Mouse (Mus musculus) stomach, postnatal 0 days (tissue): ENCODE measurements around the gene Hao2. TPM values are rescaled to one million over a fixed set of nuclear protein-coding genes. Genes with fewer than 3 reads are reported as not detected.
A peak's percentile ranks its signal among the peaks of the same experiment; 100 is the strongest.

Experiments used
- ATAC-seq: fragments of 200-750 bp; cut with Nextera tagmentation; 2 replicates; pipeline ENCODE4 v1.8.0; 2017; ENCODE audit not compliant: low FRiP score, low TSS enrichment
- DNase-seq: peaks from one replicate; pipeline ENCODE4 v3.0.0-alpha.2; 2016; ENCODE audit warnings: low spot score
- H3K27ac ChIP-seq: fragments of 300-500 bp; sonication (generic); replicated peaks from 2 replicates; pipeline ENCODE4 v1.5.1; 2014; ENCODE audit warnings: mild to moderate bottlenecking, control low read depth
- H3K27me3 ChIP-seq: fragments of 300-500 bp; sonication (generic); 2 replicates; pipeline ENCODE4 v1.6.1; 2014; ENCODE audit warnings: low read length; ENCODE audit not compliant: control insufficient read depth, insufficient read depth
- H3K36me3 ChIP-seq: fragments of 300-500 bp; sonication (generic); 2 replicates; pipeline ENCODE4 v1.6.1; 2014; ENCODE audit warnings: low read length, mixed read lengths; ENCODE audit not compliant: control insufficient read depth, insufficient read depth
- H3K4me1 ChIP-seq: fragments of 300-500 bp; sonication (generic); replicated peaks from 2 replicates; pipeline ENCODE4 v1.6.1; 2014; ENCODE audit warnings: antibody characterized with exemption; ENCODE audit not compliant: control insufficient read depth, insufficient read depth
- H3K4me2 ChIP-seq: fragments of 300-500 bp; sonication (generic); replicated peaks from 2 replicates; pipeline ENCODE4 v1.6.1; 2014; ENCODE audit warnings: low read depth, mild to moderate bottlenecking, control low read depth, moderate library complexity
- H3K4me3 ChIP-seq: fragments of 300-500 bp; sonication (generic); 2 replicates; pipeline ENCODE4 v1.5.1; 2014; ENCODE audit warnings: low read depth, low read length, control low read depth
- H3K9ac ChIP-seq: fragments of 300-500 bp; sonication (generic); 2 replicates; pipeline ENCODE4 v1.6.1; 2014; ENCODE audit warnings: mild to moderate bottlenecking, low read length, control low read depth, mixed read lengths
- H3K9me3 ChIP-seq: fragments of 300-500 bp; sonication (generic); 2 replicates; pipeline ENCODE4 v1.6.1; 2016; ENCODE audit warnings: low read length; ENCODE audit not compliant: control insufficient read depth
- CTCF ChIP-seq: IDR thresholded peaks from 2 replicates; pipeline ENCODE4 v1.5.1; 2016; ENCODE audit warnings: antibody characterized with exemption, low read depth, mild to moderate bottlenecking, moderate library complexity
- EP300 ChIP-seq: optimal IDR thresholded peaks from 2 replicates; pipeline ENCODE3; 2016; ENCODE audit warnings: antibody characterized with exemption
- WGBS: fragments of 180-500 bp; shearing (Covaris S2); extraction: QIAGEN DNeasy Blood & Tissue Kit; methylation state at CpG from one replicate; pipeline ENCODE4 v1.1.7; 2014; 5-methylcytosine and 5-hydroxymethylcytosine counted together
- polyA plus RNA-seq: library from polyadenylated mRNA; unstranded; fragments of >200 nt; fragmentation: Nextera tagmentation; extraction: Ambion mirVana; gene quantifications from 2 replicates; pipeline ENCODE4 v1.2.1, GENCODE M21; 2015

The Hao2 gene
- not detected in 2 replicates for polyA plus RNA-seq

GRCm38 (mm10) chr3:98893057-98893772 is at the start of gene Hao2:
Hao2 (minus strand) TSS chr3:98893239.
- Histone ChIP-seq H3K27ac (no peak within 1 kb of the TSS), H3K9me3 (no peaks in the 10 kb centered on the region), H3K4me2 (no peak within 1 kb of the TSS), H3K27me3 (no peaks in the 10 kb centered on the region), H3K4me3 (no peak within 1 kb of the TSS), H3K36me3 (no peaks in the 10 kb centered on the region), H3K9ac (no peak within 1 kb of the TSS), H3K4me1 (no peaks in the 10 kb centered on the region)
- 54% methylated on average over 3 of the region's 3 CpGs for WGBS
- ATAC-seq: no peak
- TF ChIP-seq CTCF (no peak), EP300 (no peak)
- no peak for DNase-seq

GRCm38 (mm10) chr3:98941601-98942000 is 48.6 kb upstream of the Hao2 start:
- no peaks in the 10 kb centered on the region for H3K36me3 ChIP-seq
- DNase-seq (no peak), ATAC-seq (no peak)
- no peaks in the 10 kb centered on the region for H3K27me3 ChIP-seq
- no peak for TF ChIP-seq CTCF
- TF ChIP-seq EP300: no peak
- H3K9me3 ChIP-seq: no peaks in the 10 kb centered on the region
- H3K9ac ChIP-seq: 0 out of 2 replicates have a peak overlapping the region, but pooled peaks have one; percentile 18
- no peak overlapping the region for H3K27ac ChIP-seq
- no peaks in the 10 kb centered on the region for H3K4me1 ChIP-seq
- peak overlapping the region; percentile 48 for H3K4me2 ChIP-seq
- WGBS: 33% methylated on average over 10 of the region's 10 CpGs
- peak overlapping the region; percentile 15; the same call in 1 of the 2 replicates for H3K4me3 ChIP-seq

- no peaks in the 10 kb centered on the region for H3K27me3 ChIP-seq
- no peaks in the 10 kb centered on the region for H3K36me3 ChIP-seq
- H3K4me1 ChIP-seq: no peaks in the 10 kb centered on the region
- ATAC-seq: no peak
- WGBS: 4% methylated on average over 24 of the region's 24 CpGs
- H3K9me3 ChIP-seq: no peaks in the 10 kb centered on the region
- 0 out of 2 replicates have a peak overlapping the region, but pooled peaks have one; percentile 18 for H3K9ac ChIP-seq
- peak overlapping the region; percentile 15; the same call in 1 of the 2 replicates for H3K4me3 ChIP-seq
- no peak for DNase-seq
- no peak overlapping the region for H3K27ac ChIP-seq
- no peak for TF ChIP-seq EP300
- no peak for TF ChIP-seq CTCF
- H3K4me2 ChIP-seq: peak overlapping the region; percentile 48
Observed at GRCm38 (mm10) chr3:98941066-98941551, 48.1 kb upstream of the Hao2 start.

GRCm38 (mm10) chr3:98940225-98940624 is 47.2 kb upstream of the Hao2 start:
- no peaks in the 10 kb centered on the region for H3K27me3 ChIP-seq
- H3K4me1 ChIP-seq: no peaks in the 10 kb centered on the region
- WGBS: 79% methylated on average over 4 of the region's 4 CpGs
- H3K36me3 ChIP-seq: no peaks in the 10 kb centered on the region
- H3K9ac ChIP-seq: no peak overlapping the region
- H3K4me3 ChIP-seq: no peak overlapping the region
- TF ChIP-seq EP300: no peak
- TF ChIP-seq CTCF: no peak
- no peak overlapping the region for H3K27ac ChIP-seq
- no peaks in the 10 kb centered on the region for H3K9me3 ChIP-seq
- no peak overlapping the region for H3K4me2 ChIP-seq
- no peak for ATAC-seq
- no peak for DNase-seq

GRCm38 (mm10) chr3:98936446-98936845 is 43.4 kb upstream of the Hao2 start:
- no peak for DNase-seq
- ATAC-seq: no peak
- no peaks in the 10 kb centered on the region for H3K36me3 ChIP-seq

GRCm38 (mm10) chr3:98934601-98935000 is 41.6 kb upstream of the Hao2 start:
- H3K36me3 ChIP-seq: no peaks in the 10 kb centered on the region
- H3K27me3 ChIP-seq: no peaks in the 10 kb centered on the region
- 57% methylated on average over 7 of the region's 7 CpGs for WGBS

More at GRCm38 (mm10) chr3:98936446-98936845, 43.4 kb upstream of the Hao2 start:
- no peaks in the 10 kb centered on the region for H3K4me1 ChIP-seq
- no peak overlapping the region for H3K4me3 ChIP-seq
- TF ChIP-seq CTCF (no peak), EP300 (no peak)
- H3K27me3 ChIP-seq: no peaks in the 10 kb centered on the region
- no peak overlapping the region for H3K4me2 ChIP-seq
- no peak overlapping the region for H3K9ac ChIP-seq
- WGBS: 90% methylated on average over 3 of the region's 3 CpGs
- H3K27ac ChIP-seq: no peak overlapping the region
- no peaks in the 10 kb centered on the region for H3K9me3 ChIP-seq

More at GRCm38 (mm10) chr3:98934601-98935000, 41.6 kb upstream of the Hao2 start:
- Histone ChIP-seq H3K4me1 (no peaks in the 10 kb centered on the region), H3K4me2 (no peak overlapping the region), H3K4me3 (no peak overlapping the region), H3K27ac (no peak overlapping the region), H3K9me3 (no peaks in the 10 kb centered on the region), H3K9ac (no peak overlapping the region)
- no peak for DNase-seq
- TF ChIP-seq CTCF (no peak), EP300 (no peak)
- no peak for ATAC-seq
